Mouse (Mus musculus) liver, embryonic 15.5 days (tissue): ENCODE data around the gene Rps24. TPM values are rescaled to one million over a fixed set of nuclear protein-coding genes. Genes with fewer than 3 reads are reported as not detected.
"Not testable (repeated sequence)": the region's sequence is repeated elsewhere in the genome, so short reads cannot be mapped to it uniquely, and the experiment has no call there.

Source experiments
- ATAC-seq: fragments of 200-750 bp; cut with Nextera tagmentation; 2 replicates; pipeline ENCODE4 v1.8.0; 2017; ENCODE audit warnings: moderate number of reproducible peaks, mild to moderate bottlenecking, moderate library complexity; ENCODE audit not compliant: insufficient read depth
- H3K27ac ChIP-seq: fragments of 300-500 bp; sonication (generic); replicated peaks from 2 replicates; pipeline ENCODE4 v1.5.1; 2015; ENCODE audit warnings: mild to moderate bottlenecking, inconsistent platforms
- H3K27me3 ChIP-seq: fragments of 300-500 bp; sonication (generic); 2 replicates; pipeline ENCODE4 v1.6.1; 2015; ENCODE audit warnings: mild to moderate bottlenecking, inconsistent platforms
- H3K36me3 ChIP-seq: fragments of 300-500 bp; sonication (generic); replicated peaks from 2 replicates; pipeline ENCODE4 v1.6.1; 2015; ENCODE audit warnings: moderate library complexity, mild to moderate bottlenecking, inconsistent platforms
- H3K4me1 ChIP-seq: fragments of 300-500 bp; sonication (generic); replicated peaks from 2 replicates; pipeline ENCODE4 v1.6.1; 2015; ENCODE audit warnings: inconsistent platforms
- H3K4me2 ChIP-seq: fragments of 300-500 bp; sonication (generic); 2 replicates; pipeline ENCODE4 v1.6.1; 2015; ENCODE audit warnings: moderate library complexity, mild to moderate bottlenecking, inconsistent platforms
- H3K4me3 ChIP-seq: fragments of 300-500 bp; sonication (generic); replicated peaks from 2 replicates; pipeline ENCODE4 v1.5.1; 2015; ENCODE audit warnings: mild to moderate bottlenecking, inconsistent platforms
- H3K9ac ChIP-seq: fragments of 300-500 bp; sonication (generic); 2 replicates; pipeline ENCODE4 v1.6.1; 2015; ENCODE audit warnings: moderate library complexity, mild to moderate bottlenecking, inconsistent platforms
- H3K9me3 ChIP-seq: fragments of 300-500 bp; sonication (generic); replicated peaks from 2 replicates; pipeline ENCODE4 v1.6.1; 2016; ENCODE audit warnings: inconsistent platforms
- WGBS: fragments of 180-500 bp; shearing (Covaris S2); methylation state at CpG from one replicate; pipeline ENCODE4 v1.1.7; 2015; ENCODE audit warnings: mixed read lengths; ENCODE audit not compliant: insufficient replicate concordance; 5-methylcytosine and 5-hydroxymethylcytosine counted together
- polyA plus RNA-seq: library from polyadenylated mRNA; unstranded; fragments of >200 nt; fragmentation: Nextera tagmentation; extraction: Ambion mirVana; gene quantifications from 2 replicates; pipeline ENCODE4 v1.2.1, GENCODE M21; 2015

Gene Rps24
- polyA plus RNA-seq, result 313 and 420 TPM in 2 replicates

DNA sequence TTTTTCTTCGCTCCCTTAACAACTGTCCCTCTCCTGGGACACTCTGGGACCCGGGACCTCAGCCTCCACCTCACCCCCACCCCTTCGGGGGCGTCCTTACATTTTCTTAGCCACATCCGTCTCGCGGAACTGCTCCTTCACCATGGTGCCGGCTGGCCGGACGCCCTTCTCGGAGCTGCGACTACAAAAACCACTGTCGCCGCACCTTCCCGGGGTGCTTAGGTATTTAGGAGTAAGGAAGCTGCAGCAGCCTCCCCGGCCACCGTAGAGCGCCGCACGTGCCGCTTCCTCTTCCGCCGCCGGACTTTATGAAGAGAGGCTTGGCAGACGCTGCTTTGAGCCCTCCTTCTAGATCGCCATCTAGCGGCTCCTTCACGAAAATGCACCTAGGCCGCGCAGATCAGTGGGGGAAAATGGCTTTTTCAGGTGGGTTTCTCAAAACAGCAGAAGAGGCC lies at the start of gene Rps24, which contains the start of gene Polr3a:
TSS of gene Rps24 (plus strand) at position 353 of the 455 bp plus-strand sequence.
TSS of gene Polr3a (minus strand) at position 286 of the 455 bp plus-strand sequence.
- under 1% methylated on average over 30 of the region's 30 CpGs for WGBS
- H3K9me3 ChIP-seq, result no peaks in the 10 kb centered on the region
- peak; percentile 56 for ATAC-seq
- H3K36me3 ChIP-seq, result peaks cover 28% of the 10 kb centered on the region
- H3K27ac ChIP-seq, result peak within 1 kb of the TSS; percentile 72
- no peaks in the 10 kb centered on the region for H3K27me3 ChIP-seq
- peaks cover 23% of the 10 kb centered on the region for H3K4me1 ChIP-seq
- peak within 1 kb of the TSS; percentile 80 for H3K4me2 ChIP-seq
- H3K9ac ChIP-seq, result peak within 1 kb of the TSS; percentile 72
- H3K4me3 ChIP-seq, result peak within 1 kb of the TSS; percentile 88

- H3K4me3 ChIP-seq, H3K9ac ChIP-seq, H3K27ac ChIP-seq, H3K4me2 ChIP-seq, H3K4me1 ChIP-seq, H3K9me3 ChIP-seq, ATAC-seq, H3K27me3 ChIP-seq: not testable (repeated sequence)
- 27% methylated on average over 4 of the region's 4 CpGs for WGBS
- H3K36me3 ChIP-seq, result peaks cover 19% of the 10 kb centered on the region
Observed at GRCm38 (mm10) chr14:24443529-24443928, 43.4 kb upstream of the Rps24 start.

- Histone ChIP-seq H3K9ac (no peak overlapping the region), H3K4me2 (no peak overlapping the region), H3K9me3 (no peaks in the 10 kb centered on the region), H3K27ac (no peak overlapping the region), H3K36me3 (peaks cover 98% of the 10 kb centered on the region), H3K4me1 (no peaks in the 10 kb centered on the region), H3K4me3 (no peak overlapping the region), H3K27me3 (no peaks in the 10 kb centered on the region)
- ATAC-seq, result no peak
- WGBS, result 70% methylated on average over 3 of the region's 3 CpGs
Observed at GRCm38 (mm10) chr14:24458191-24458590, 28.7 kb upstream of the Rps24 start.

- no peak overlapping the region for H3K27ac ChIP-seq
- H3K9me3 ChIP-seq, result no peaks in the 10 kb centered on the region
- H3K9ac ChIP-seq, result no peak overlapping the region
- ATAC-seq, result no peak
- peaks cover 97% of the 10 kb centered on the region for H3K36me3 ChIP-seq
- 80% methylated on average over 6 of the region's 6 CpGs for WGBS
- no peak overlapping the region for H3K4me3 ChIP-seq
- H3K4me1 ChIP-seq, result no peaks in the 10 kb centered on the region
- no peaks in the 10 kb centered on the region for H3K27me3 ChIP-seq
- H3K4me2 ChIP-seq, result no peak overlapping the region
Observed at GRCm38 (mm10) chr14:24468806-24469205, 18.1 kb upstream of the Rps24 start.

- WGBS, result 3% methylated on average over 13 of the region's 13 CpGs
- ATAC-seq, result no peak; the same call in 1 of the 2 replicates
- H3K27me3 ChIP-seq, result no peaks in the 10 kb centered on the region
- peak overlapping the region; percentile 72 for H3K9ac ChIP-seq
- peak overlapping the region; percentile 88 for H3K4me3 ChIP-seq
- H3K36me3 ChIP-seq, result peaks cover 32% of the 10 kb centered on the region
- H3K9me3 ChIP-seq, result no peaks in the 10 kb centered on the region
- peak overlapping the region; percentile 72 for H3K27ac ChIP-seq
- peak overlapping the region; percentile 80 for H3K4me2 ChIP-seq
- H3K4me1 ChIP-seq, result peaks cover 19% of the 10 kb centered on the region
Observed at GRCm38 (mm10) chr14:24486241-24486767, 621 bp upstream of the Rps24 start.

GRCm38 (mm10) chr14:24489772-24490171 lies 2.8 kb downstream of the Rps24 start:
- Histone ChIP-seq H3K36me3 (peaks cover 29% of the 10 kb centered on the region), H3K4me1 (peaks cover 50% of the 10 kb centered on the region)
- H3K9me3 ChIP-seq, H3K9ac ChIP-seq, H3K4me3 ChIP-seq, H3K27ac ChIP-seq, H3K27me3 ChIP-seq, ATAC-seq, H3K4me2 ChIP-seq: not testable (repeated sequence)
- 78% methylated on average over 7 of the region's 7 CpGs for WGBS

GRCm38 (mm10) chr14:24490468-24491265 lies 3.7 kb downstream of the Rps24 start:
- Histone ChIP-seq H3K9me3 (no peaks in the 10 kb centered on the region), H3K36me3 (peaks cover 38% of the 10 kb centered on the region), H3K4me2 (peak overlapping the region; percentile 79), H3K4me1 (peaks cover 46% of the 10 kb centered on the region), H3K27ac (peak overlapping the region; percentile 74), H3K4me3 (peak overlapping the region; percentile 88), H3K27me3 (no peaks in the 10 kb centered on the region), H3K9ac (peak overlapping the region; percentile 90)
- WGBS, result under 1% methylated on average over 64 of the region's 64 CpGs
- ATAC-seq, result peak; percentile 90

DNA sequence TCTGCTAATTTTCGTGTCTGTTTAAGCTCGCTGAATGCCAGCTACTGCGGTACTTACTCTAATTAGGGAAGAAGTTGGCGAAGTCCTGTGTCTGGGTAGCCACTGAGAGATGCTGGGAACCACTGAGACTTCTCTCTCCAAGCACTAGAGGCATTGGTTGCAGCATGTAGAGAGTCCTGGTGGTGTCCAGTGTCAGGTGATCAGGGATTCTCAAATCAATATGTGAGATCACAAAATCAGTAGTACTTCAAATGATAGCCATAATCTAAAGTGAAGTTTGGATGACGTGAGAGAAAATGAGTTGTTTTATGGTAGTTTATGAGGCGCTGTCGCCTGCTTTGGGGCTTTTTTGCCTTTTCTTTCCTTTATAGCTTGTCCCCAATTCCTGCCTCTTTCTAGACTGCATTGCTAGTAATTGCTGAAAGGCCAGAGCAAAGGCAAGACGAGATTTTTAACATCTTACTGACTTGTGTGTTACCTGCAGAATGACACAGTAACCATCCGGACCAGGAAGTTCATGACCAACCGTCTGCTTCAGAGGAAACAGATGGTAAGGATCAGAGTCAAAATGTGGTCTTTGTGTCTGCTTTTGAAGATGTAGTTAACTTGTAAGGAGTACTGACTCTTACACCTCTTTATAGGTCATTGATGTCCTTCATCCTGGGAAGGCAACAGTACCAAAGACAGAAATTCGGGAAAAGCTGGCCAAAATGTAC lies 4.5 kb downstream of the Rps24 start:
- no peaks in the 10 kb centered on the region for H3K9me3 ChIP-seq
- no peaks in the 10 kb centered on the region for H3K27me3 ChIP-seq
- peak overlapping the region; percentile 74 for H3K27ac ChIP-seq
- H3K4me2 ChIP-seq, result peak overlapping the region; percentile 79
- no peak for ATAC-seq
- peak overlapping the region; percentile 88 for H3K4me3 ChIP-seq
- under 1% methylated on average over 11 of the region's 11 CpGs for WGBS
- H3K36me3 ChIP-seq, result peaks cover 45% of the 10 kb centered on the region
- peak overlapping the region; percentile 90 for H3K9ac ChIP-seq
- H3K4me1 ChIP-seq, result peaks cover 41% of the 10 kb centered on the region

GRCm38 (mm10) chr14:24493256-24493655 lies 6.3 kb downstream of the Rps24 start:
- H3K27ac ChIP-seq, result no peak overlapping the region
- 68% methylated on average over 9 of the region's 9 CpGs for WGBS
- H3K4me3 ChIP-seq, result peak overlapping the region; percentile 88
- H3K4me2 ChIP-seq, result peak overlapping the region; percentile 79
- no peaks in the 10 kb centered on the region for H3K27me3 ChIP-seq
- ATAC-seq, result no peak
- H3K4me1 ChIP-seq, result peaks cover 46% of the 10 kb centered on the region
- H3K9me3 ChIP-seq, result no peaks in the 10 kb centered on the region
- peak overlapping the region; percentile 18; the same call in 1 of the 2 replicates for H3K9ac ChIP-seq
- peaks cover 64% of the 10 kb centered on the region for H3K36me3 ChIP-seq

- no peak overlapping the region for H3K4me3 ChIP-seq
- H3K27ac ChIP-seq, result no peak overlapping the region
- H3K36me3 ChIP-seq, result peaks cover 79% of the 10 kb centered on the region
- no peak for ATAC-seq
- no peak overlapping the region for H3K4me2 ChIP-seq
- WGBS, result 85% methylated on average over 1 of the region's 1 CpGs
- no peaks in the 10 kb centered on the region for H3K27me3 ChIP-seq
- no peaks in the 10 kb centered on the region for H3K9me3 ChIP-seq
- no peak overlapping the region for H3K9ac ChIP-seq
- peaks cover 37% of the 10 kb centered on the region for H3K4me1 ChIP-seq
Observed at GRCm38 (mm10) chr14:24496507-24496906, 9.6 kb downstream of the Rps24 start.

DNA sequence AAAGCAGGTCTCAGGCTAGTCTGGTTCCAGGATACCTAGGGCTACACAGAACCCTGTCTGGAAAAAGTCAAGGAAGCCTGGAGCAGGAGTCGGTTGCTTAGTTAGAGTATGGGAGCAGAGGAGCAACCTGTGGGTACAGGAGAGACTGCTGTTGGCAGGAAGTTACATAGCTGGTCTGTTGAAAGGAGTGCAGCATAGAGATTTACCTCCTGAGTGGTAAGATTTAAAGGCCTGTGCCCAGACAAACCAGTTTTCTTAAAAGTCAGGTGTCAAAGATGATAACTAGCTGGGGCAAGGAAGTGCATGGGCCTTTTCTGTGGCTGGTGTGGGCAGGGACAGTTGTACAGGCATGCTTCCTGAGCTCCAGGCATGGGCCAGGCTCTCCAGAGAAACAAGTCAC lies 10.5 kb downstream of the Rps24 start:
- H3K36me3 ChIP-seq, result peaks cover 74% of the 10 kb centered on the region
- H3K27me3 ChIP-seq, result no peaks in the 10 kb centered on the region
- H3K9me3 ChIP-seq, result no peaks in the 10 kb centered on the region
- WGBS, result 72% methylated on average over 1 of the region's 1 CpGs
- peaks cover 30% of the 10 kb centered on the region for H3K4me1 ChIP-seq
- no peak for ATAC-seq
- H3K4me2 ChIP-seq, result no peak overlapping the region
- no peak overlapping the region for H3K9ac ChIP-seq
- H3K27ac ChIP-seq, result no peak overlapping the region
- no peak overlapping the region for H3K4me3 ChIP-seq
